Mouse (Mus musculus): Measurements from ENCODE around the gene Tmem217. TPM values are rescaled to one million over a fixed set of nuclear protein-coding genes. Genes with fewer than 3 reads are reported as not detected.

Tmem217 gene
- polyA plus RNA-seq, 1 experiment from 2014 or later, result 1.5 TPM

- H3K9ac ChIP-seq, result peak overlapping the region; percentile 95
- peak; percentile 92 for ATAC-seq (ENCODE audit: low FRiP score)
- no peaks in the 10 kb centered on the region for H3K27me3 ChIP-seq
- peak overlapping the region; percentile 90 for H3K4me3 ChIP-seq (replicated peaks)
- peaks cover 14% of the 10 kb centered on the region for H3K36me3 ChIP-seq (replicated peaks)
- peak overlapping the region; percentile 96 for H3K27ac ChIP-seq
- no peaks in the 10 kb centered on the region for H3K9me3 ChIP-seq
- peak overlapping the region; percentile 84 for H3K4me2 ChIP-seq
- WGBS, result 1% methylated on average over 51 of the region's 68 CpGs
- H3K4me1 ChIP-seq, result peaks cover 38% of the 10 kb centered on the region
Measured at GRCm38 (mm10) chr17:29489971-29490712, 62.0 kb downstream of the Tmem217 start.

GRCm38 (mm10) chr17:29488978-29489970 is 62.9 kb downstream of the Tmem217 start:
- Histone ChIP-seq H3K4me1 (peaks cover 33% of the 10 kb centered on the region), H3K4me2 (peak overlapping the region; percentile 84), H3K9ac (peak overlapping the region; percentile 72), H3K36me3 (replicated peaks) (peaks cover 8% of the 10 kb centered on the region), H3K9me3 (no peaks in the 10 kb centered on the region), H3K27ac (peak overlapping the region; percentile 96), H3K27me3 (no peaks in the 10 kb centered on the region), H3K4me3 (replicated peaks) (peak overlapping the region; percentile 90)
- WGBS, result 6% methylated on average over 30 of the region's 30 CpGs
- no peak for ATAC-seq (ENCODE audit: low FRiP score)

GRCm38 (mm10) chr17:29488257-29488977 is 63.8 kb downstream of the Tmem217 start:
- 0 out of 2 replicates have a peak overlapping the region, but pooled peaks have one; percentile 19 for H3K27ac ChIP-seq
- no peaks in the 10 kb centered on the region for H3K9me3 ChIP-seq
- no peaks in the 10 kb centered on the region for H3K36me3 ChIP-seq (replicated peaks)
- H3K4me3 ChIP-seq (replicated peaks), result no peak overlapping the region
- no peaks in the 10 kb centered on the region for H3K27me3 ChIP-seq
- peak overlapping the region; percentile 72; the same call in 1 of the 2 replicates for H3K9ac ChIP-seq
- no peak overlapping the region for H3K4me2 ChIP-seq
- peaks cover 28% of the 10 kb centered on the region for H3K4me1 ChIP-seq
- no peak for ATAC-seq (ENCODE audit: low FRiP score)
- 79% methylated on average over 8 of the region's 8 CpGs for WGBS

- H3K27ac ChIP-seq, result no peak overlapping the region
- H3K4me3 ChIP-seq (replicated peaks), result no peak overlapping the region
- 71% methylated on average over 3 of the region's 3 CpGs for WGBS
- H3K4me1 ChIP-seq, result peaks cover 12% of the 10 kb centered on the region
- peaks cover 4% of the 10 kb centered on the region; the same call in 1 of the 2 replicates for H3K9me3 ChIP-seq
- H3K9ac ChIP-seq, result no peak overlapping the region
- no peak overlapping the region for H3K4me2 ChIP-seq
- no peaks in the 10 kb centered on the region for H3K36me3 ChIP-seq (replicated peaks)
- H3K27me3 ChIP-seq, result no peaks in the 10 kb centered on the region
- no peak for ATAC-seq (ENCODE audit: low FRiP score)
Measured at GRCm38 (mm10) chr17:29485336-29486233, 66.6 kb downstream of the Tmem217 start.

GRCm38 (mm10) chr17:29484431-29484830 is 67.8 kb downstream of the Tmem217 start:
- WGBS, result 85% methylated on average over 2 of the region's 2 CpGs
- peaks cover 10% of the 10 kb centered on the region for H3K4me1 ChIP-seq

GRCm38 (mm10) chr17:29483282-29483681 is 68.9 kb downstream of the Tmem217 start:
- H3K9ac ChIP-seq, result no peak overlapping the region
- H3K27me3 ChIP-seq, result no peaks in the 10 kb centered on the region
- WGBS, result 99% methylated on average over 2 of the region's 2 CpGs

More at GRCm38 (mm10) chr17:29484431-29484830, 67.8 kb downstream of the Tmem217 start:
- no peak for ATAC-seq (ENCODE audit: low FRiP score)
- H3K27ac ChIP-seq, result no peak overlapping the region
- H3K9me3 ChIP-seq, result peaks cover 4% of the 10 kb centered on the region; the same call in 1 of the 2 replicates
- H3K27me3 ChIP-seq, result no peaks in the 10 kb centered on the region
- no peak overlapping the region for H3K4me2 ChIP-seq
- no peaks in the 10 kb centered on the region for H3K36me3 ChIP-seq (replicated peaks)
- no peak overlapping the region for H3K4me3 ChIP-seq (replicated peaks)
- no peak overlapping the region for H3K9ac ChIP-seq

GRCm38 (mm10) chr17:29482632-29483031 is 69.6 kb downstream of the Tmem217 start:
- Histone ChIP-seq H3K27me3 (no peaks in the 10 kb centered on the region), H3K36me3 (replicated peaks) (no peaks in the 10 kb centered on the region), H3K9ac (no peak overlapping the region), H3K4me2 (no peak overlapping the region), H3K4me1 (no peaks in the 10 kb centered on the region), H3K27ac (no peak overlapping the region), H3K4me3 (replicated peaks) (no peak overlapping the region), H3K9me3 (peaks cover 4% of the 10 kb centered on the region; the same call in 1 of the 2 replicates)
- ATAC-seq (ENCODE audit: low FRiP score), result no peak
- 94% methylated on average over 7 of the region's 7 CpGs for WGBS

More at GRCm38 (mm10) chr17:29483282-29483681, 68.9 kb downstream of the Tmem217 start:
- Histone ChIP-seq H3K4me3 (replicated peaks) (no peak overlapping the region), H3K36me3 (replicated peaks) (no peaks in the 10 kb centered on the region), H3K27ac (no peak overlapping the region), H3K4me1 (no peaks in the 10 kb centered on the region), H3K9me3 (peaks cover 4% of the 10 kb centered on the region; the same call in 1 of the 2 replicates), H3K4me2 (no peak overlapping the region)
- ATAC-seq (ENCODE audit: low FRiP score), result no peak

GRCm38 (mm10) chr17:29480256-29480655 is 71.9 kb downstream of the Tmem217 start:
- Histone ChIP-seq H3K4me1 (no peaks in the 10 kb centered on the region), H3K4me3 (replicated peaks) (no peak overlapping the region), H3K9me3 (peaks cover 4% of the 10 kb centered on the region; the same call in 1 of the 2 replicates), H3K36me3 (replicated peaks) (no peaks in the 10 kb centered on the region), H3K9ac (no peak overlapping the region), H3K27me3 (no peaks in the 10 kb centered on the region), H3K27ac (no peak overlapping the region), H3K4me2 (no peak overlapping the region)
- no peak for ATAC-seq (ENCODE audit: low FRiP score)
- WGBS, result 86% methylated on average over 2 of the region's 2 CpGs

GRCm38 (mm10) chr17:29478271-29478670 is 73.9 kb downstream of the Tmem217 start:
- Histone ChIP-seq H3K4me2 (no peak overlapping the region), H3K4me3 (replicated peaks) (no peak overlapping the region), H3K9ac (no peak overlapping the region), H3K27ac (no peak overlapping the region), H3K27me3 (no peaks in the 10 kb centered on the region), H3K4me1 (no peaks in the 10 kb centered on the region), H3K36me3 (replicated peaks) (no peaks in the 10 kb centered on the region), H3K9me3 (peaks cover 4% of the 10 kb centered on the region; the same call in 1 of the 2 replicates)
- no peak for ATAC-seq (ENCODE audit: low FRiP score)
- WGBS, result 93% methylated on average over 4 of the region's 4 CpGs

GRCm38 (mm10) chr17:29477357-29477756 is 74.8 kb downstream of the Tmem217 start:
- H3K9me3 ChIP-seq, result no peaks in the 10 kb centered on the region
- H3K36me3 ChIP-seq (replicated peaks), result no peaks in the 10 kb centered on the region
- no peak overlapping the region for H3K9ac ChIP-seq
- H3K27me3 ChIP-seq, result no peaks in the 10 kb centered on the region
- no peak overlapping the region for H3K4me2 ChIP-seq
- no peaks in the 10 kb centered on the region for H3K4me1 ChIP-seq
- ATAC-seq (ENCODE audit: low FRiP score), result no peak
- H3K27ac ChIP-seq, result no peak overlapping the region
- H3K4me3 ChIP-seq (replicated peaks), result no peak overlapping the region
- WGBS, result 88% methylated on average over 10 of the region's 10 CpGs

GRCm38 (mm10) chr17:29476461-29476860 is 75.7 kb downstream of the Tmem217 start:
- Histone ChIP-seq H3K27ac (no peak overlapping the region), H3K4me3 (replicated peaks) (no peak overlapping the region), H3K9ac (no peak overlapping the region), H3K9me3 (no peaks in the 10 kb centered on the region), H3K36me3 (replicated peaks) (no peaks in the 10 kb centered on the region), H3K27me3 (no peaks in the 10 kb centered on the region), H3K4me2 (no peak overlapping the region), H3K4me1 (no peaks in the 10 kb centered on the region)
- 80% methylated on average over 4 of the region's 4 CpGs for WGBS
- no peak for ATAC-seq (ENCODE audit: low FRiP score)
